Mouse (Mus musculus): ENCODE measurements around the gene 4930562C15Rik.
"Not testable (repeated sequence)": the region's sequence is repeated elsewhere in the genome, so short reads cannot be mapped to it uniquely, and the experiment has no call there.

Gene 4930562C15Rik

GRCm38 (mm10) chr16:4835191-4835590 lies at the start of gene 4930562C15Rik:
Gene 4930562C15Rik (plus strand): TSS chr16:4835416.
- no peak for DNase-seq (ENCODE audit: low read depth, low spot score)

- DNase-seq (ENCODE audit: low read depth, low spot score): no peak
Measured at GRCm38 (mm10) chr16:4785706-4786105, 49.5 kb upstream of the 4930562C15Rik start.

- no peak for DNase-seq (ENCODE audit: low read depth, low spot score)
Measured at GRCm38 (mm10) chr16:4788176-4788575, 47.0 kb upstream of the 4930562C15Rik start.

GRCm38 (mm10) chr16:4789311-4789768 lies 45.9 kb upstream of the 4930562C15Rik start:
- no peak for DNase-seq (ENCODE audit: low read depth, low spot score)

- DNase-seq (ENCODE audit: low read depth, low spot score): peak; percentile 86
Measured at GRCm38 (mm10) chr16:4789810-4790559, 45.2 kb upstream of the 4930562C15Rik start, which contains the start of gene Cdip1. Gene Cdip1 (minus strand): TSS chr16:4790292.

GRCm38 (mm10) chr16:4791332-4791731 lies 43.9 kb upstream of the 4930562C15Rik start:
- DNase-seq (ENCODE audit: low read depth, low spot score): no peak

- no peak for DNase-seq (ENCODE audit: low read depth, low spot score)
Measured at GRCm38 (mm10) chr16:4796631-4797030, 38.6 kb upstream of the 4930562C15Rik start.

- DNase-seq (ENCODE audit: low read depth, low spot score): no peak
Measured at GRCm38 (mm10) chr16:4818349-4818748, 16.9 kb upstream of the 4930562C15Rik start.

GRCm38 (mm10) chr16:4824466-4824865 lies 10.8 kb upstream of the 4930562C15Rik start:
- DNase-seq (ENCODE audit: low read depth, low spot score): not testable (repeated sequence)

- DNase-seq (ENCODE audit: low read depth, low spot score): no peak
Measured at GRCm38 (mm10) chr16:4827639-4828038, 7.6 kb upstream of the 4930562C15Rik start.

- no peak for DNase-seq (ENCODE audit: low read depth, low spot score)
Measured at GRCm38 (mm10) chr16:4829271-4829900, 5.8 kb upstream of the 4930562C15Rik start.

- no peak for DNase-seq (ENCODE audit: low read depth, low spot score)
Measured at GRCm38 (mm10) chr16:4831650-4832419, 3.4 kb upstream of the 4930562C15Rik start.

- no peak for DNase-seq (ENCODE audit: low read depth, low spot score)
Measured at GRCm38 (mm10) chr16:4833858-4834257, 1.4 kb upstream of the 4930562C15Rik start.

- no peak for DNase-seq (ENCODE audit: low read depth, low spot score)
Measured at GRCm38 (mm10) chr16:4837631-4838030, 2.4 kb downstream of the 4930562C15Rik start.

GRCm38 (mm10) chr16:4839552-4839951 lies 4.3 kb downstream of the 4930562C15Rik start:
- no peak for DNase-seq (ENCODE audit: low read depth, low spot score)

GRCm38 (mm10) chr16:4840231-4840630 lies 5.0 kb downstream of the 4930562C15Rik start:
- no peak for DNase-seq (ENCODE audit: low read depth, low spot score)

- no peak for DNase-seq (ENCODE audit: low read depth, low spot score)
Measured at GRCm38 (mm10) chr16:4847041-4847440, 11.8 kb downstream of the 4930562C15Rik start.

GRCm38 (mm10) chr16:4848090-4848489 lies 12.9 kb downstream of the 4930562C15Rik start:
- DNase-seq (ENCODE audit: low read depth, low spot score): no peak

- no peak for DNase-seq (ENCODE audit: low read depth, low spot score)
Measured at GRCm38 (mm10) chr16:4850361-4850760, 15.1 kb downstream of the 4930562C15Rik start.

- DNase-seq (ENCODE audit: low read depth, low spot score): no peak
Measured at GRCm38 (mm10) chr16:4850938-4851628, 15.9 kb downstream of the 4930562C15Rik start.

- no peak for DNase-seq (ENCODE audit: low read depth, low spot score)
Measured at GRCm38 (mm10) chr16:4855046-4855650, 19.9 kb downstream of the 4930562C15Rik start.

All from retina, postnatal 7 days (tissue).